Mouse (Mus musculus): ENCODE measurements at regions not wholly inside any gene's neighbourhood (a gene's known extent, or its start where the extent isn't known, plus 50 kb on each side); places are given as distances from the start of the nearest gene placed in this dataset. TPM values are rescaled to one million over a fixed set of nuclear protein-coding genes. Genes with fewer than 3 reads are reported as not detected.
A peak's percentile ranks its signal among the peaks of the same experiment; 100 is the strongest.

DNA sequence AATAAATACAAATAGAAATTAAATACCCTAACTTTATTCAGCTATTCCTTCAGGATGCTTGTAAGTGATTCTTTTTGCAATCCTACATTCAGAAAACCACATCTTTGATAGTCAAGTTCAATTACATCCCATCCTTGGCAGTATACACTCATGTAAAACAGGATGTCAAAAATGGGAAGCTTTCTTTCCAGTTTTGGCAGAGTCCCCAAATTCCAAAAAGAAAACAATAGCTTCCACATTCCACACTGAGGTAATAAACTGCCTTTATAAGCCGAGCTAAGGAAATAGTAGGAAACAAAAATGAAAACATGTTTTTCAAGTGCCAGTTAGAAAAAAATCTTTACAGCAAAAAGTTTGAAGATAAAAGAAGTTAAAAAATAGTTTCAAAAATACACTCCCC, 57.7 kb upstream of the Meox2 start:
- Histone ChIP-seq H3K4me1 (ENCODE audit: control insufficient read depth, insufficient read depth, low read length) (no peaks in the 10 kb centered on the region), H3K4me3 (ENCODE audit: low read length) (no peak overlapping the region), H3K4me2 (ENCODE audit: low read depth, low read length) (no peak overlapping the region), H3K9ac (ENCODE audit: low read depth, low read length) (no peak overlapping the region), H3K27me3 (replicated peaks; ENCODE audit: control insufficient read depth, insufficient read depth, low read length) (no peaks in the 10 kb centered on the region), H3K27ac (ENCODE audit: low read length) (no peak overlapping the region), H3K36me3 (ENCODE audit: control insufficient read depth, insufficient read depth, low read length) (no peaks in the 10 kb centered on the region), H3K9me3 (ENCODE audit: control insufficient read depth, low read length) (no peaks in the 10 kb centered on the region)
- 41% methylated on average over 1 of the region's 1 CpGs for WGBS
- ATAC-seq = no peak

DNA sequence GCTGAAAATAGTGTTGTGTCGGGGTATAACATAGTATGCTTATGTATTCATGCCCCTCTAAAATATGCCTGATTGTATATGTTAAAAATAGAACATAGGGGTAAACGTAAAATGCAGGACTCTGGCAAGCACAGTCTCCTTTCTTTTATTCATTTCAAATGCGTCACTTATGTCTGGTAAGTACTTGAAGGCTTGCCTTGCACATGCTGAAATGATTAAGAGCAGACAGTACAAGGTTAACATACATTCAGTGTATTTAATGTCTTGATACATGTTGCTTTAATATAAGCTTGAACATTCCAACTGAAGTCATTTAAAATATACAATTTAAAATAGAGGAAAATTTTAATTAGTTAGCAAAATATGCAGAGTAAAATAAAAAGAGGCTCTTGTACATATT, 50.9 kb upstream of the Meox2 start:
- Histone ChIP-seq H3K4me3 (ENCODE audit: low read length) (no peak overlapping the region), H3K36me3 (ENCODE audit: control insufficient read depth, insufficient read depth, low read length) (no peaks in the 10 kb centered on the region), H3K27me3 (replicated peaks; ENCODE audit: control insufficient read depth, insufficient read depth, low read length) (no peaks in the 10 kb centered on the region), H3K9me3 (ENCODE audit: control insufficient read depth, low read length) (no peaks in the 10 kb centered on the region), H3K4me2 (ENCODE audit: low read depth, low read length) (no peak overlapping the region), H3K9ac (ENCODE audit: low read depth, low read length) (no peak overlapping the region), H3K27ac (ENCODE audit: low read length) (no peak overlapping the region), H3K4me1 (ENCODE audit: control insufficient read depth, insufficient read depth, low read length) (no peaks in the 10 kb centered on the region)
- WGBS = 71% methylated on average over 3 of the region's 3 CpGs
- no peak for ATAC-seq

Small RNAs in the stretch of these regions (microRNA-seq; reads per million reads assigned to microRNA genes)
- not detected for gene Gm44326
- gene Mir5099 = 109 reads per million, percentile 49 among the genes with 10 or more reads in this experiment
